Mouse (Mus musculus): ENCODE measurements around the gene Oit3.

DNA sequence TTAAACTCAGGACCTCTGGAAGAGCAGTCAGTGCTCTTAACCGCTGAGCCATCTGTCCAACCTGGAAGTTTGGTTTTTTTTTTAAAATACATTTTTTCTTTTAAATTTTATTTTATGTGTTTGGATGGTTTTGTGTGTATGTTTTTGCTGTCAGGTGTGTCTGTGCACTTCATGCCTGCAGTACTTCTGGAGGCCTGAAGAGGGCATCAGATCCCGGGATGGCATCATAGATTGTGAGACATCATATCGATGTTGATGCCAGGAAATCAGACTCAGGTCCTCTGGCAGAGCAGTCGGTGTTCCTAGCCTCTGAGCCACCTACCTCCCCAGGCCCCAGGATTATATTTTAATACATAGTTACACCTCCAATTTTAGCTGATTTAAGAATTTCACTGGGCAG lies 27.9 kb downstream of the Oit3 start:
- TF ChIP-seq CTCF (IDR thresholded peaks at IDR 0.05; ENCODE audit: extremely low read depth, insufficient read depth, low read length) (no peak), POLR2A (IDR thresholded peaks at IDR 0.05; ENCODE audit: extremely low read depth, insufficient read depth, low read length) (no peak)
